Mouse (Mus musculus): Measurements from ENCODE around the gene Rbbp6. TPM values are rescaled to one million over a fixed set of nuclear protein-coding genes. Genes with fewer than 3 reads are reported as not detected.

The Rbbp6 gene
- polyA plus RNA-seq, 1 experiment from 2014 or later = 39.6 TPM

Other genes with a start within 250 kb of the Rbbp6 start
- gene Tnrc6a, start 158.2 kb downstream of the Rbbp6 start, polyA plus RNA-seq (2014; fragmentation: Nextera tagmentation; extraction: Ambion mirVana) = 51.3 and 53.9 TPM in 2 replicates
- not detected in 2 replicates for gene Slc5a11, start 249.1 kb downstream of the Rbbp6 start, polyA plus RNA-seq (2014; fragmentation: Nextera tagmentation; extraction: Ambion mirVana)